Mouse (Mus musculus): Measurements from ENCODE around the gene Cadm2.

DNA sequence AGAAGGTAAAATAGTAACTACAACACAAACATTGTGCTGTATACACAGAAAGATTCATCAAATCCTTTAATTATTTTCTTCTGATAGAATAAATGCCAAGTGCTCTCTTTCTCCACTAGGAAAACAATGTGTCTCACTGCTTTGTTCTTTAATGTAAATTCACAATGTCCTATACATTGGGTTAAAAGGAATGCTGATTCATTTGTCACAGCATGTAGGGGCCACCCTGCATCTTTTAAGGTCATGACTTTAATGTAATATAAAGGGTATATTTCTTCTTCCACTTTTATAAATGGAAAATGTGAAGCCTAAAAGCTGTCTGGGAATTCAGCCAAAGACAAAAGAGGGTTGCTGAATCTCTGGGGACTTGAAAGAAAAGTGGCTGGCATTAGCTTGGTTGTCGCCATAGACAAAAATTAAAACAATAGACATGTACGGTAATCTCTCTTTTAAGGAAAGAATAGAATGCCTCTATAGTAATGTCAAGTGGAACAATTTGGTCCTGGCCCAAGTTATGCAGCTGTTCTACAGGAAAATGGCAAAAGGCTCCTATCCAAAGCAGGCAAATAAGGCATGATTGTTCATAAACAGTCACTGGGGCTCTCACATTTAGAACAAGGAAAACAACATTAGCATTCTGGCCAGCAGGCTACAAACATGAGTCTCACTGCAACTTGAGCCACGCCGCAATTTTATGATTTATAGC lies 851.9 kb downstream of the Cadm2 start:
- TF ChIP-seq CTCF (IDR thresholded peaks at IDR 0.05; ENCODE audit: borderline replicate concordance, extremely low read depth, insufficient read depth, insufficient read length) (no peak), POLR2A (IDR thresholded peaks at IDR 0.05; ENCODE audit: borderline replicate concordance, extremely low read depth, insufficient read depth, insufficient read length, poor library complexity, severe bottlenecking) (no peak)

All from brain, embryonic 14.5 days (tissue).